Mouse (Mus musculus) ES-E14 (cell line): ENCODE measurements around the gene Prr5.

Experiments
- CHD2 ChIP-seq: IDR thresholded peaks from 2 replicates; pipeline ENCODE4 v1.6.1; 2014; ENCODE audit warnings: mild to moderate bottlenecking, low read depth, low read length, inconsistent platforms
- HCFC1 ChIP-seq: IDR thresholded peaks from 2 replicates; pipeline ENCODE4 v1.6.1; 2012; ENCODE audit warnings: low read length, inconsistent platforms, borderline replicate concordance; ENCODE audit not compliant: insufficient read depth
- MAFK ChIP-seq: IDR thresholded peaks from 2 replicates; pipeline ENCODE4 v1.6.1; 2014; ENCODE audit warnings: mild to moderate bottlenecking, low read depth, low read length, inconsistent platforms; ENCODE audit not compliant: insufficient read depth
- ZNF384 ChIP-seq: IDR thresholded peaks from 2 replicates; pipeline ENCODE4 v1.6.1; 2012; ENCODE audit warnings: low read depth, low read length, inconsistent platforms

GRCm38 (mm10) chr15:84712566-84713405 lies 43.4 kb downstream of the Prr5 start:
- TF ChIP-seq MAFK (no peak), ZNF384 (no peak), HCFC1 (no peak), CHD2 (no peak)
